21 mouse cellular contexts compared by ENCODE assay signal in the genomic region with DNA sequence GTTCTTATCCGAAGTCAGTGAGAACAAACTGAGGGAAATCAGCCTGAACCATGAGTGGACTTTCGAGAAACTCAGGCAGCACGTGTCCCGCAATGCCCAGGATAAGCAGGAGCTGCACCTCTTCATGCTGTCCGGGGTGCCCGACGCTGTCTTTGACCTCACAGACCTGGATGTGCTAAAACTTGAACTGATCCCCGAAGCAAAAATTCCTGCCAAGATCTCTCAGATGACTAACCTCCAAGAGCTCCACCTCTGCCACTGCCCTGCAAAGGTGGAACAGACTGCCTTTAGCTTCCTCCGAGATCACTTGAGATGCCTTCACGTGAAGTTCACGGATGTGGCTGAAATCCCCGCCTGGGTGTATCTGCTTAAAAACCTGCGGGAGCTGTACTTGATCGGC.
A peak's percentile ranks its signal among the peaks of the same experiment; 100 is the strongest.
DNase-seq lines count a peak whose midpoint lies in the region; TF ChIP-seq lines count a peak whose summit lies in the region.
"Had no signal": no experiment of that assay in that cellular context is flagged by ENCODE, and none has a peak within 500 bp of the region (broad histone marks: within the 10 kb centered on the region; RNA-seq: fewer than 3 reads in every experiment).

No protein-coding gene starts in this region.

- H3K27me3 ChIP-seq in kidney, adult 2 months (replicated peaks; ENCODE audit: control insufficient read depth, insufficient read depth, low read length): no peaks in the 10 kb centered on the region
- H3K27me3 ChIP-seq: embryonic facial prominence, embryonic 13.5 days; embryonic facial prominence, embryonic 15.5 days; forebrain, embryonic 12.5 days had no signal

- H3K4me3 ChIP-seq in kidney, adult 2 months (ENCODE audit: insufficient read depth, low read depth, low read length): no peak overlapping the region
- no peak overlapping the region for H3K4me3 ChIP-seq in layer of hippocampus, adult 2 months
- H3K4me3 ChIP-seq: embryonic facial prominence, embryonic 13.5 days; embryonic facial prominence, embryonic 15.5 days; erythroblast, embryonic 14.5 days; forebrain, embryonic 10.5 days; forebrain, embryonic 12.5 days had no signal

- TF ChIP-seq POLR2A in kidney, adult 2 months (IDR thresholded peaks at IDR 0.05; ENCODE audit: low read depth, low read length): no peak

- 78% methylated on average over 14 of the region's 14 CpGs for WGBS in kidney, adult 2 months

- DNase-seq in kidney, adult 2 months: peak; percentile 86
- no peak for DNase-seq in kidney, postnatal 4 days
- DNase-seq in kidney, adult 9 months: peak; percentile 82
- no peak for DNase-seq in kidney, postnatal 10 days
- no peak for DNase-seq in layer of hippocampus, adult 2 months (ENCODE audit: low spot score in 2 of 2)
- no peak for DNase-seq in layer of hippocampus, adult 11-12 months (ENCODE audit: low spot score)
- DNase-seq: adrenal gland, adult 2 months; adrenal gland, postnatal 10 days; adrenal gland, postnatal 25 days; cerebellum, adult 11 months; cerebellum, adult 18-20 months; cerebellum, adult 8-10 months; cerebellum, adult 9-11 months; cerebellum, postnatal 14 days; cerebellum, postnatal 36 days; embryo, embryonic 11 days had no signal

- peaks cover 31% of the 10 kb centered on the region for H3K4me1 ChIP-seq in kidney, adult 2 months (ENCODE audit: control insufficient read depth, insufficient read depth, low read length)
- H3K4me1 ChIP-seq: embryonic facial prominence, embryonic 13.5 days; embryonic facial prominence, embryonic 15.5 days had no signal

- H3K27ac ChIP-seq in kidney, adult 2 months (ENCODE audit: insufficient read depth, low read depth, low read length): no peak overlapping the region
- 0 out of 2 replicates have a peak overlapping the region, but pooled peaks have one; percentile 14 for H3K27ac ChIP-seq in layer of hippocampus, adult 2 months
- H3K27ac ChIP-seq: embryonic facial prominence, embryonic 13.5 days; embryonic facial prominence, embryonic 15.5 days; forebrain, embryonic 10.5 days; forebrain, embryonic 12.5 days had no signal

- H3K36me3 ChIP-seq in kidney, adult 2 months (ENCODE audit: control insufficient read depth, insufficient read depth, low read length): peaks cover 7% of the 10 kb centered on the region

- TF ChIP-seq CTCF in kidney, adult 2 months (conservative IDR thresholded peaks at IDR 0.05; ENCODE audit: insufficient read depth, insufficient read length, low read depth, low read length): no peak
- no peak for TF ChIP-seq CTCF in layer of hippocampus, adult 2 months (conservative IDR thresholded peaks at IDR 0.05)

Comparison
In these comparisons a context has a peak if more than half of its experiments do, and no peak if none do; other contexts are left out.
1. DNase-seq: peak in kidney, adult 2 months (single experiment) and kidney, adult 9 months (single experiment); none in kidney, postnatal 4 days (0 of 2), kidney, postnatal 10 days (single experiment), layer of hippocampus, adult 2 months (0 of 2) and layer of hippocampus, adult 11-12 months (single experiment).